Mouse (Mus musculus) urinary bladder, adult 2 months (tissue): ENCODE measurements around the gene Grip2. TPM values are rescaled to one million over a fixed set of nuclear protein-coding genes. Genes with fewer than 3 reads are reported as not detected.

Experiments used
- DNase-seq: peaks from one replicate; pipeline ENCODE4 v3.0.0; 2022; ENCODE audit warnings: low spot score
- polyA plus RNA-seq: library from polyadenylated mRNA; depleted of rRNA; stranded (reverse); fragments of >200 nt; gene quantifications from 2 replicates; pipeline ENCODE4 v1.2.3, GENCODE M21; 2012

Grip2 gene
- polyA plus RNA-seq, 1 experiment, result 2.2 TPM

- DNase-seq, result no peak
These were observed 31.0 kb downstream of the Grip2 start for GRCm38 (mm10) chr6:91796064-91796463.

GRCm38 (mm10) chr6:91795640-91796039 is 31.4 kb downstream of the Grip2 start:
- DNase-seq, result no peak

- DNase-seq, result no peak
These were observed 38.7 kb downstream of the Grip2 start for GRCm38 (mm10) chr6:91788311-91788798.

- no peak for DNase-seq
These were observed 42.0 kb downstream of the Grip2 start for GRCm38 (mm10) chr6:91785018-91785417.

- DNase-seq, result no peak
These were observed 47.8 kb downstream of the Grip2 start for GRCm38 (mm10) chr6:91779206-91779605.

- DNase-seq, result no peak
These were observed 50.5 kb downstream of the Grip2 start for GRCm38 (mm10) chr6:91776543-91776942.

GRCm38 (mm10) chr6:91773951-91774350 is 53.1 kb downstream of the Grip2 start:
- no peak for DNase-seq

- DNase-seq, result no peak
These were observed 59.5 kb downstream of the Grip2 start for GRCm38 (mm10) chr6:91767550-91767949.

- DNase-seq, result no peak
These were observed 64.9 kb downstream of the Grip2 start for GRCm38 (mm10) chr6:91762051-91762742.

GRCm38 (mm10) chr6:91754845-91755244 is 72.2 kb downstream of the Grip2 start:
- DNase-seq, result no peak

- DNase-seq, result no peak
These were observed 73.0 kb downstream of the Grip2 start for GRCm38 (mm10) chr6:91754098-91754497.

- DNase-seq, result no peak
These were observed 74.2 kb downstream of the Grip2 start for GRCm38 (mm10) chr6:91752884-91753283.

GRCm38 (mm10) chr6:91750976-91751375 is 76.1 kb downstream of the Grip2 start:
- DNase-seq, result no peak

- DNase-seq, result no peak
These were observed 80.3 kb downstream of the Grip2 start for GRCm38 (mm10) chr6:91746776-91747175.

- DNase-seq, result no peak
These were observed 81.0 kb downstream of the Grip2 start for GRCm38 (mm10) chr6:91745947-91746582.

- DNase-seq, result no peak
These were observed 81.8 kb downstream of the Grip2 start for GRCm38 (mm10) chr6:91745246-91745645.

- no peak for DNase-seq
These were observed 83.2 kb downstream of the Grip2 start for GRCm38 (mm10) chr6:91743886-91744285.

GRCm38 (mm10) chr6:91742995-91743394 is 84.1 kb downstream of the Grip2 start:
- DNase-seq, result no peak

- DNase-seq, result no peak
These were observed 84.6 kb downstream of the Grip2 start for GRCm38 (mm10) chr6:91742466-91742865.

- no peak for DNase-seq
These were observed 86.0 kb downstream of the Grip2 start for GRCm38 (mm10) chr6:91741046-91741445.

- DNase-seq, result no peak
These were observed 89.0 kb downstream of the Grip2 start for GRCm38 (mm10) chr6:91738058-91738457.

GRCm38 (mm10) chr6:91737451-91737850 is 89.6 kb downstream of the Grip2 start:
- no peak for DNase-seq

GRCm38 (mm10) chr6:91736471-91736870 is 90.6 kb downstream of the Grip2 start:
- DNase-seq, result no peak
